Mouse (Mus musculus): ENCODE measurements at regions not wholly inside any gene's neighbourhood (a gene's known extent, or its start where the extent isn't known, plus 50 kb on each side); places are given as distances from the start of the nearest gene placed in this dataset.

DNA sequence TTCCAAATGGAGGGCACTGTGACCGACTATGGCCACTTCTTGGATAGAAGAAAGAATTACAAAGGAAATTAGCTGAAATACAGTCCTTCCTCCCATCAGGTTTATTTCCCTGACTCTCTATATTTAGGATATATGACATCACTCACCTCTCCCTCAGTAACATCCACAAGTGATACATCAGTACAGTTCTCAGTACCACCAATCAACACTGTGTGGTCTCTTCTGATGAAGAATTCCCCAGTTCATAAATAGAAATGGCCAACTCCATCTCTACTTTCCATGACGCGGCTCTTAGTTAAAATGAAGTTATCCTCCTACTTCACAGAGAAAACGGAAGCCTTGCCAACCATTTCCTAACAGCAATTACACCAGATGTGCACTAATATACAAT is 208.3 kb upstream of the Dio2 start:
- WGBS = 89% methylated on average over 4 of the region's 4 CpGs
- Histone ChIP-seq H3K4me3 (no peak overlapping the region), H3K4me2 (replicated peaks) (no peak overlapping the region), H3K27me3 (no peaks in the 10 kb centered on the region), H3K9me3 (no peaks in the 10 kb centered on the region), H3K4me1 (no peaks in the 10 kb centered on the region), H3K27ac (no peak overlapping the region), H3K36me3 (no peaks in the 10 kb centered on the region), H3K9ac (no peak overlapping the region)
- no peak for ATAC-seq (ENCODE audit: low FRiP score, low read depth)

DNA sequence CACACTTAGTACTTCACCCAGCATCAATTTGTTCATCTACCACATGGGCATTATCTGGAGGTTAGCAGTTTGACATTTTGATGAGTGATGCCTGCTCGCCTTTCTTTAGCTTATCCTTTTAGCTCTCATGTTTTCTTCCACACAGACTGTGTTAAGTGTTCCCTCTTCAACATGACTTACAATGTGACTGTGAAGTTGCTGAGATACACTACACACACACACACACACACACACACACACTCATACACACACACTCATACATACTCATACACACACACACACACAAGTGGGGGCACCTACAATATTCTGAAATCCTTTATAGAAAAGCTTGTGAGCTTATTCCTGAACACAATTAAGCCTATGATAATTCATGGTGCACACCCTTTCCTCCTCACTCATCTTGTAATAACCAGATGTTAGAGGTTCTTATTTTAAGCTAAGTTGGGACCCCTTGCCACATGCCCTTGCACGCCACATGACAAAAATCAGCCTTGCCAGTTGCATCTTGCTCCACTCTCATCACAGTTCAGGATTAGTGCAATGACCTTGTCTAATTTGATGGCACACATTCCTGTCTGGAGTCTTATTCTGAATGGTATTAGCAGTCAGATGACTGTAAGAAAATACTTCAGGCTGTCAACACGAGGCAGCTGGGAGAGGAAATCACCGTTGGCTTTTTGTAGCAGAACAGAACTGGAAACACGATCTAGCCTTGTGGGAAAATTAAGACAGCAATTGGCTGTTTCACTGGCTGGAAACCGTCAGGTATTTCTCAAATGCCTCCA is 207.7 kb upstream of the Dio2 start:
- H3K9me3 ChIP-seq = no peaks in the 10 kb centered on the region
- H3K4me3 ChIP-seq = no peak overlapping the region
- H3K27me3 ChIP-seq = no peaks in the 10 kb centered on the region
- H3K4me2 ChIP-seq (replicated peaks) = no peak overlapping the region
- H3K36me3 ChIP-seq = no peaks in the 10 kb centered on the region
- H3K4me1 ChIP-seq = no peaks in the 10 kb centered on the region
- 54% methylated on average over 6 of the region's 6 CpGs for WGBS
- ATAC-seq (ENCODE audit: low FRiP score, low read depth) = peak; percentile 72
- no peak overlapping the region for H3K27ac ChIP-seq
- no peak overlapping the region for H3K9ac ChIP-seq

DNA sequence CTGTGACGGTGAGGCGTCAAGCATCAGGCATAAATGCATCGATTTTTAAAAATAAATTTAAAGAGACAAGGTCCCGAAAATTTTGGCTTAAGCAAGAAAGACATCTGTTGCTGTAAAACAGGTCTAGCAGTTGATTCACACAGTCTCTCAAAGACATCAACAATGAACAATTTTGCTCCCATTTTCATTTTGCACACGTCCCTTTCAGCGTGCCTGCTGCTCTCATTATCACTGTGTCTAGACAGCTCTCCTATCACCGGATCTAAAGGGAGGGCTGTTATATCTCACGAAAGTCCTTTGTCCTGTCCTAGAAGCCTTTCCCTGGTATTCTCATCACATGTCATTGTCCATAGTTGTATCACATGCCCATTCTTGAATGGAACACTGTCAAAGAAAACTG is 194.4 kb upstream of the Dio2 start:
- ATAC-seq (ENCODE audit: low FRiP score, low read depth) = no peak
- H3K4me3 ChIP-seq = no peak overlapping the region
- no peak overlapping the region for H3K27ac ChIP-seq
- no peaks in the 10 kb centered on the region for H3K36me3 ChIP-seq
- H3K4me2 ChIP-seq (replicated peaks) = no peak overlapping the region
- no peaks in the 10 kb centered on the region for H3K4me1 ChIP-seq
- no peaks in the 10 kb centered on the region for H3K9me3 ChIP-seq
- WGBS = 81% methylated on average over 8 of the region's 8 CpGs
- H3K9ac ChIP-seq = no peak overlapping the region
- H3K27me3 ChIP-seq = no peaks in the 10 kb centered on the region

DNA sequence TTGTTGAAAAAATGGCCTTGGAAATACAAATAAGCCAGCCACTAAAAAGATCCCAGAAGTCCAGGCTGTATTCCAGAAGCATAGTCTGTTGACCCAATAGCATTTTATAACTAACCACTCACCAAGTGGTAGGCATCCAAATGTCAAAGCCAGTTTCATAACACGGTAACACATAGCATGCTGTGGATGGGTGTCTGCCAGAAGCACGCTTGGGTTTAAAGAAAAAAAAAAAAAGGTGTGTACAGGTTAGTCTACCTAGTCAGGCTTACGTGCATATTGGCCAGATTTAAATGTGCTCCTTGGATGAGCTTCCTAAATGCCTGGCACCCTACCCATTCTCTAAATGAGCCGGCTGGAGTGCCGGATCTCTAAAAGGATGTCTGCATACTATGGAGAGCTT is 194.0 kb upstream of the Dio2 start:
- Histone ChIP-seq H3K4me3 (no peak overlapping the region), H3K9ac (no peak overlapping the region), H3K27me3 (no peaks in the 10 kb centered on the region), H3K9me3 (no peaks in the 10 kb centered on the region), H3K36me3 (no peaks in the 10 kb centered on the region), H3K4me1 (no peaks in the 10 kb centered on the region), H3K4me2 (replicated peaks) (no peak overlapping the region), H3K27ac (no peak overlapping the region)
- WGBS = 86% methylated on average over 5 of the region's 5 CpGs
- no peak for ATAC-seq (ENCODE audit: low FRiP score, low read depth)

DNA sequence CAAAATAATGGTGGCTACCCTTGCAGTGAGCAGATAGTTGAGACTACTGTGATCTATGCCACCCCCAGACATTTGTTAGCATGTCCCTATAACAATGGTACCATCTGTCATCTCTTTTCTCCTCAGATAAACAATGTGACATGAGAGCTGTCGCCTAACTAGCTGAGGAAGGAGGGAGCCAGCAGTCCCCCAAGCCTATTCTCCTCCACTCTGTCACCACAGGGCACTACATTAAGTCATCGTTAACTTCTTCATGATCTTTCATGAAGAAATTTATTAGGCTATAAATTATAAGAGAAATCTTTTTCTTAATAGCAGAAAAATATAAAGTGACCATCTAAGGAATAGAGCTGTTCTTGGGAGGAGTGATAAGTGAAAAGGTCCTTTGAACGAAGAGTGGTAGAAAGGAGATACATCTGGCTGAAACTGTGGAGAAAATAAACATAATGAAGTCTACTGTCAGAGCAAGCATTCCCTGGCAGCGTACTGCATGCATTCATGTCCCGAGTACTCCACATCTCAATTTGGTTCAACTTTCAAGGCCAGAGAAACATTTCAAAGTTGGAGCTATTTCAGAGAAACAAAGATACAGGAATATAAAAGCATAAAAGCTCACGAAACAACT is 192.0 kb upstream of the Dio2 start:
- H3K9ac ChIP-seq = no peak overlapping the region
- no peak overlapping the region for H3K4me3 ChIP-seq
- ATAC-seq (ENCODE audit: low FRiP score, low read depth) = no peak
- WGBS = 82% methylated on average over 6 of the region's 6 CpGs
- no peaks in the 10 kb centered on the region for H3K36me3 ChIP-seq
- H3K9me3 ChIP-seq = no peaks in the 10 kb centered on the region
- H3K4me1 ChIP-seq = no peaks in the 10 kb centered on the region
- H3K4me2 ChIP-seq (replicated peaks) = no peak overlapping the region
- H3K27ac ChIP-seq = no peak overlapping the region
- no peaks in the 10 kb centered on the region for H3K27me3 ChIP-seq

DNA sequence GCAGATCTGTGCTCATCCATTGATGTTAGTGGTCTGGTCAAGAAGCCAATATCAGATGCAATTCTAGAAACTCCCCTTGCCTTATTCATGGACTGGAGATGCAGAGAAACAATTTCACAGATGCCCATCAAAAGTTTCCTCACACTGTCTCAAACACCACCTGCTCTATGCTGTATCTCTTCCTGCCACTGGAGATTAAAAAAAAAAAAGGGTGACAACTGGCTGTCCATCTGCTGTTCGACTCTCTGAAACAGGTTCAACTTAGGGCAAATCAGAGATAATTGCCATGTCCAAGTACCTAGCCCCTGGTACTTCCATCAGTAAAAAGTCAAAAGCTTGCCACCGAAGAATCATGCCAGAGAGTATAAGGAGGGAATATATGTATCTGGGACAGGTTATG is 185.4 kb upstream of the Dio2 start:
- Histone ChIP-seq H3K4me2 (replicated peaks) (no peak overlapping the region), H3K4me3 (no peak overlapping the region), H3K27ac (no peak overlapping the region), H3K9me3 (no peaks in the 10 kb centered on the region), H3K4me1 (no peaks in the 10 kb centered on the region), H3K9ac (no peak overlapping the region), H3K27me3 (no peaks in the 10 kb centered on the region), H3K36me3 (no peaks in the 10 kb centered on the region)
- ATAC-seq (ENCODE audit: low FRiP score, low read depth) = no peak
- 79% methylated on average over 2 of the region's 2 CpGs for WGBS

DNA sequence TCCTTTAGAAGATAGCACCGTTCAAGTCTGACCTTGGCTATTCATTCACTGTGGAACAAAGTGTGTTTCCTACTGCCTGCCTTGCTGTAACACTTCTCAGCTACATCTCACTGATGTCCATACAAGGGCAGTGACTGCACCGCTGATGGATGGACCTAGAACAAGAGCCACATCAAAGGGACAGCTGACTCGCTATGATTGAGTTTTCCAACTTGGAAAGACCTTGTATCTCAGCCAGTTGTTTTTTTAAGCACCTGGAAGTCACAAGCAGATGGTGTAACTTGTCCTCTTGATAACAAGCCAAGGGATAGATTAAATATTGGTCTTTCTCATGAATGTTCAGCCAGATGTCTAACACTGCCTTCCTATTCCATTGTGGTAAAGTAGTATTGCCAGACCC is 184.9 kb upstream of the Dio2 start:
- Histone ChIP-seq H3K4me2 (replicated peaks) (no peak overlapping the region), H3K36me3 (no peaks in the 10 kb centered on the region), H3K9me3 (no peaks in the 10 kb centered on the region), H3K4me3 (no peak overlapping the region), H3K27ac (no peak overlapping the region), H3K4me1 (no peaks in the 10 kb centered on the region), H3K27me3 (no peaks in the 10 kb centered on the region), H3K9ac (no peak overlapping the region)
- 76% methylated on average over 3 of the region's 3 CpGs for WGBS
- ATAC-seq (ENCODE audit: low FRiP score, low read depth) = no peak

DNA sequence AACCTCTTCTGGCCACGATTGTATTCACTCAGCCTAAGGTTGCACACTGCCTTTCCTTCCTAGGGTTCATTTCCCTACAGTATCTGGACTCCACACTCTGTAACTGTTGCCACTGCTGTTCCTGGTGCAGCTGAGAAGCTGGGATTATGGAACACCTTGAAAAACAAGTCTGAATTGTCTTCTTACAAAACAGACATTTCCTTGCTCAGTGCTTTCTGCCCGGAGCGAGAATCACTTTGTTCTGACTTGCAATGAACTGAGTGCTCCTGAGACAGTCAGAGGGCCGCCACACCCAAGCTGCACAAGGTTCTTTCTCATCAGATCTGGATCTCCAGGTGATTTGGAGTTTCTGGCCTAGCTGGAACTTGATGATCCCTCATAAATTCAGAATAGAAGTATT is 183.0 kb upstream of the Dio2 start:
- no peaks in the 10 kb centered on the region for H3K36me3 ChIP-seq
- H3K9me3 ChIP-seq = no peaks in the 10 kb centered on the region
- no peak overlapping the region for H3K9ac ChIP-seq
- H3K4me2 ChIP-seq (replicated peaks) = no peak overlapping the region
- no peak overlapping the region for H3K4me3 ChIP-seq
- no peak overlapping the region for H3K27ac ChIP-seq
- ATAC-seq (ENCODE audit: low FRiP score, low read depth) = no peak
- H3K4me1 ChIP-seq = peaks cover 4% of the 10 kb centered on the region; the same call in 1 of the 2 replicates
- WGBS = 82% methylated on average over 4 of the region's 4 CpGs
- no peaks in the 10 kb centered on the region for H3K27me3 ChIP-seq

DNA sequence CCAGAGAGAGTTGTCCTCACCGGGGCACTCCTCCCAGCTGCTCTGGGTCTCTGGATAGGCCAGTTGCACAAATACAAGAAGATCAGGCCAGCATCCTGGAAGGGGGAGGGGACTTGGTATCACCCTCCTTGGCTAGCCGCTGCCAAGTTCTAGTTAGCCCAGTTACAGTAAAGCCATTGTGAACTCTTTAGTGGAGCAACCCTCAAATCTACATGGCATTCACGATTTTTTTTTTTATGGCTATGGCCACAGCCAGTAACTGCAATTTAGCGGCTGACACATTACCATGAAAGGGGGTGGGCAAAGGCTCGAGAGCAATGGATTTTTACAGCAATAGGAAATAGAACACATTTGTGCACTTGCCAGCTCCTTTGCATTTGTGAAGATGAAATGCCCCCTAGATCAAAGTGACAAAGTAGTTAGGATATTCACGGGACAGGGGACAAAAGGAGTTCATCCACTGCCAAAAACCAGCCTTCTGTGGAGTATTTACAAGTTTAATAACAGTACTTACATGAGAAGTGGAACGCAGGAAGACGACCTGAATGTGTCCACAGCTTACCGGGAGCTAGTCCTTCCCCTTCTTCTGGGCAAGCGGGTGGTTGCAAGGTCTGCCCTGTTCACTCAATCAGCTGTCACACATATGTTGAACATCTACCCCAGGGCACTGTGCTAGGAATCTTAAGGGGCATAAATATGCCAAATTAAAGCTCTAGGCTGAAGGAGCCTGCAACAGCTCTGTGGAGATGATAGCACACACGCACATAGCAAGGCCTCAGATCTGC is 177.9 kb upstream of the Dio2 start:
- no peak for ATAC-seq (ENCODE audit: low FRiP score, low read depth)
- Histone ChIP-seq H3K36me3 (no peaks in the 10 kb centered on the region), H3K4me2 (replicated peaks) (no peak overlapping the region), H3K4me1 (peaks cover 9% of the 10 kb centered on the region; the same call in 1 of the 2 replicates), H3K27me3 (no peaks in the 10 kb centered on the region), H3K9me3 (no peaks in the 10 kb centered on the region), H3K9ac (no peak overlapping the region), H3K27ac (no peak overlapping the region), H3K4me3 (no peak overlapping the region)
- 51% methylated on average over 11 of the region's 11 CpGs for WGBS

DNA sequence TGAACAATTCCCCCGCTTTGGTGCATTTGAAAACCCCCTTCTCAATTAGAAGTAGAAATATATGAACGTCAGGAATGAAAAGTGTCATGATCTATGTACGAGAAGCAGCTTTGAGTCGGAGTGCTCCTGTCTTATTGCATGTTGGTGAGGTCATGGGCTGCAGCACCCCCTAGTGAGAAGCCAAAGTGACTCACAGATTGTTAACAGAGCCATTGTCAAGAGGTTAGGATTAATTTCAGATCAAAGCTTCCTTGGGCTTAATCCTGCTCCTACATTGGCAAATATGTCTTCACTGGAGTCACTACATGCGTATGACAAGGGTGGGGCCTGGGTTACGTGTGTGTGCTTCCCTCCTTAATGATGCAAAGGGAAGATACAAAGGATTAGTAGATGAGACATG is 165.8 kb upstream of the Dio2 start:
- H3K9ac ChIP-seq = no peak overlapping the region
- H3K4me1 ChIP-seq = no peaks in the 10 kb centered on the region
- H3K27ac ChIP-seq = no peak overlapping the region
- ATAC-seq (ENCODE audit: low FRiP score, low read depth) = no peak
- 74% methylated on average over 6 of the region's 6 CpGs for WGBS
- no peaks in the 10 kb centered on the region for H3K27me3 ChIP-seq
- H3K4me3 ChIP-seq = no peak overlapping the region
- no peaks in the 10 kb centered on the region for H3K9me3 ChIP-seq
- H3K4me2 ChIP-seq (replicated peaks) = no peak overlapping the region
- no peaks in the 10 kb centered on the region for H3K36me3 ChIP-seq

DNA sequence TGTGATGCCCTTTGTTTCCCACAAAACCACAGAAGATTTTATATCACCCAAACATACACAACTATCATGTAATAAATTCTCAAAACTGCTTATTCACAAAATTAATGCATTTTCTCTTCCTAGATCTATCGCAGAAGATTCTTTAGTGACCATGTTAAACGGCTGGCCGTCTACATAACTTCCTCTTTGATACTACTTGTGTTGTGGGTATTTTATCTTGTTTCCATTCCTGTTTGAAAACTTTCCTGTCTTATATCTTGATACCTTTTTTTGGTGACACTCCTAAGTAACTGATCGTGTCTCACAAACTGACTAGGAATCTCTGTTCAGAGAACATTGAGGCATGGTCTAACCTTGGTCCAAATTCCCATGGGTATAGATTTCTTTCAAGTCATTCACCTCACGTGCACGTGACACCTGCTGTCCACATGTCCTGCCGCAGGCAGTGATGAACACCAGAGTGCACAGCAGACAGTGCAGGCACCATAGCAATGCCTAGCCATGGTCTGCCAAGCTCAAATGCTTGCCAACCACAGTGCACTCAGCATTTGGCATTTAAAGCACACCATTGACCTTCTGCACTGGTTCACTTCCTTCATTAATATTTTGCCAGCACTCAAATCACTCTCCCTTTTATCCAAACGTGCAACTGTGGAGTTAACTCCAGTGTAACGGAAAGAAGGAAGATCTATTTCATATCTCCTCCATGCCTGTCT is 155.6 kb upstream of the Dio2 start:
- Histone ChIP-seq H3K27me3 (no peaks in the 10 kb centered on the region), H3K4me1 (no peaks in the 10 kb centered on the region), H3K9me3 (no peaks in the 10 kb centered on the region), H3K4me2 (replicated peaks) (no peak overlapping the region), H3K27ac (no peak overlapping the region), H3K4me3 (no peak overlapping the region), H3K36me3 (no peaks in the 10 kb centered on the region), H3K9ac (no peak overlapping the region)
- WGBS = 85% methylated on average over 9 of the region's 9 CpGs
- ATAC-seq (ENCODE audit: low FRiP score, low read depth) = no peak

Measured in limb, embryonic 13.5 days (tissue).